Mouse (Mus musculus) intestine, embryonic 16.5 days (tissue): ENCODE data around the gene Kcnj5. TPM values are rescaled to one million over a fixed set of nuclear protein-coding genes. Genes with fewer than 3 reads are reported as not detected.
A peak's percentile ranks its signal among the peaks of the same experiment; 100 is the strongest.

ENCODE experiments used
- ATAC-seq: fragments of 200-750 bp; cut with Nextera tagmentation; 2 replicates; pipeline ENCODE4 v1.8.0; 2017; ENCODE audit warnings: moderate TSS enrichment, moderate library complexity
- H3K27ac ChIP-seq: fragments of 300-500 bp; sonication (generic); 2 replicates; pipeline ENCODE4 v1.5.1; 2014; ENCODE audit warnings: mild to moderate bottlenecking, low read length
- H3K27me3 ChIP-seq: fragments of 300-500 bp; sonication (generic); replicated peaks from 2 replicates; pipeline ENCODE4 v1.6.1; 2014; ENCODE audit warnings: low read length, control low read depth, mixed read lengths; ENCODE audit not compliant: control insufficient read depth, insufficient read depth
- H3K36me3 ChIP-seq: fragments of 300-500 bp; sonication (generic); 2 replicates; pipeline ENCODE4 v1.6.1; 2014; ENCODE audit warnings: low read length, control low read depth; ENCODE audit not compliant: control insufficient read depth, insufficient read depth
- H3K4me1 ChIP-seq: fragments of 300-500 bp; sonication (generic); 2 replicates; pipeline ENCODE4 v1.6.1; 2014; ENCODE audit warnings: low read length, control low read depth, mixed read lengths; ENCODE audit not compliant: control insufficient read depth, insufficient read depth
- H3K4me2 ChIP-seq: fragments of 300-500 bp; sonication (generic); 2 replicates; pipeline ENCODE4 v1.6.1; 2014; ENCODE audit warnings: low read depth, low read length, control low read depth
- H3K4me3 ChIP-seq: fragments of 300-500 bp; sonication (generic); 2 replicates; pipeline ENCODE4 v1.5.1; 2014; ENCODE audit warnings: mild to moderate bottlenecking, low read length
- H3K9ac ChIP-seq: fragments of 300-500 bp; sonication (generic); 2 replicates; pipeline ENCODE4 v1.6.1; 2014; ENCODE audit warnings: low read depth, low read length
- H3K9me3 ChIP-seq: fragments of 300-500 bp; sonication (generic); 2 replicates; pipeline ENCODE4 v1.6.1; 2016; ENCODE audit warnings: low read length, control low read depth; ENCODE audit not compliant: control insufficient read depth
- WGBS: fragments of 180-500 bp; shearing (Covaris S2); extraction: QIAGEN DNeasy Blood & Tissue Kit; methylation state at CpG from one replicate; pipeline ENCODE4 v1.1.7; 2014; 5-methylcytosine and 5-hydroxymethylcytosine counted together
- polyA plus RNA-seq: library from polyadenylated mRNA; unstranded; fragments of >200 nt; fragmentation: Nextera tagmentation; extraction: Ambion mirVana; gene quantifications from 2 replicates; pipeline ENCODE4 v1.2.1, GENCODE M21; 2015

The Kcnj5 gene
- polyA plus RNA-seq, 1 experiment from 2014 or later: 0.15 TPM

GRCm38 (mm10) chr9:32335389-32336150 lies 8.6 kb downstream of the Kcnj5 start:
- H3K4me2 ChIP-seq: no peak overlapping the region
- H3K4me1 ChIP-seq: no peaks in the 10 kb centered on the region
- H3K27ac ChIP-seq: no peak overlapping the region
- H3K9ac ChIP-seq: no peak overlapping the region
- ATAC-seq: peak; percentile 69
- no peaks in the 10 kb centered on the region for H3K36me3 ChIP-seq
- no peaks in the 10 kb centered on the region for H3K9me3 ChIP-seq
- WGBS: 60% methylated on average over 13 of the region's 13 CpGs
- H3K27me3 ChIP-seq: no peaks in the 10 kb centered on the region
- H3K4me3 ChIP-seq: no peak overlapping the region

GRCm38 (mm10) chr9:32331162-32331561 lies 13.0 kb downstream of the Kcnj5 start:
- no peaks in the 10 kb centered on the region for H3K9me3 ChIP-seq
- no peaks in the 10 kb centered on the region for H3K36me3 ChIP-seq
- no peak overlapping the region for H3K4me2 ChIP-seq
- no peak overlapping the region for H3K27ac ChIP-seq
- no peaks in the 10 kb centered on the region for H3K27me3 ChIP-seq
- 72% methylated on average over 5 of the region's 5 CpGs for WGBS
- H3K9ac ChIP-seq: no peak overlapping the region
- ATAC-seq: no peak
- no peak overlapping the region for H3K4me3 ChIP-seq
- H3K4me1 ChIP-seq: no peaks in the 10 kb centered on the region

GRCm38 (mm10) chr9:32328777-32329176 lies 15.4 kb downstream of the Kcnj5 start:
- Histone ChIP-seq H3K9me3 (no peaks in the 10 kb centered on the region), H3K27ac (no peak overlapping the region), H3K9ac (no peak overlapping the region), H3K36me3 (no peaks in the 10 kb centered on the region), H3K4me2 (no peak overlapping the region), H3K27me3 (no peaks in the 10 kb centered on the region), H3K4me1 (no peaks in the 10 kb centered on the region), H3K4me3 (no peak overlapping the region)
- ATAC-seq: no peak
- 84% methylated on average over 4 of the region's 4 CpGs for WGBS

GRCm38 (mm10) chr9:32323610-32324009 lies 20.5 kb downstream of the Kcnj5 start:
- H3K27me3 ChIP-seq: no peaks in the 10 kb centered on the region
- H3K4me2 ChIP-seq: no peak overlapping the region
- no peak for ATAC-seq
- no peak overlapping the region for H3K27ac ChIP-seq
- H3K4me3 ChIP-seq: no peak overlapping the region
- 65% methylated on average over 7 of the region's 7 CpGs for WGBS
- peaks cover 8% of the 10 kb centered on the region; the same call in 1 of the 2 replicates for H3K4me1 ChIP-seq
- no peak overlapping the region for H3K9ac ChIP-seq
- H3K9me3 ChIP-seq: no peaks in the 10 kb centered on the region
- no peaks in the 10 kb centered on the region for H3K36me3 ChIP-seq

GRCm38 (mm10) chr9:32320167-32320566 lies 24.0 kb downstream of the Kcnj5 start:
- WGBS: 47% methylated on average over 3 of the region's 3 CpGs
- H3K9me3 ChIP-seq: no peaks in the 10 kb centered on the region
- peak; percentile 71 for ATAC-seq
- H3K4me3 ChIP-seq: no peak overlapping the region
- peaks cover 8% of the 10 kb centered on the region; the same call in 1 of the 2 replicates for H3K4me1 ChIP-seq
- no peaks in the 10 kb centered on the region for H3K27me3 ChIP-seq
- H3K4me2 ChIP-seq: no peak overlapping the region
- no peaks in the 10 kb centered on the region for H3K36me3 ChIP-seq
- no peak overlapping the region for H3K9ac ChIP-seq
- peak overlapping the region; percentile 44; the same call in 1 of the 2 replicates for H3K27ac ChIP-seq

- H3K27me3 ChIP-seq: no peaks in the 10 kb centered on the region
- WGBS: 90% methylated on average over 3 of the region's 3 CpGs
- H3K9me3 ChIP-seq: no peaks in the 10 kb centered on the region
- ATAC-seq: no peak
- no peak overlapping the region for H3K4me3 ChIP-seq
- H3K4me1 ChIP-seq: peaks cover 13% of the 10 kb centered on the region
- no peak overlapping the region for H3K4me2 ChIP-seq
- H3K36me3 ChIP-seq: no peaks in the 10 kb centered on the region
- no peak overlapping the region for H3K27ac ChIP-seq
- no peak overlapping the region for H3K9ac ChIP-seq
Measured at GRCm38 (mm10) chr9:32315999-32316398, 28.2 kb downstream of the Kcnj5 start.

GRCm38 (mm10) chr9:32314071-32314470 lies 30.1 kb downstream of the Kcnj5 start:
- H3K4me1 ChIP-seq: peaks cover 5% of the 10 kb centered on the region; the same call in 1 of the 2 replicates
- H3K9ac ChIP-seq: no peak overlapping the region
- 79% methylated on average over 3 of the region's 3 CpGs for WGBS
- no peaks in the 10 kb centered on the region for H3K9me3 ChIP-seq
- no peak overlapping the region for H3K4me2 ChIP-seq
- H3K27me3 ChIP-seq: no peaks in the 10 kb centered on the region
- H3K36me3 ChIP-seq: no peaks in the 10 kb centered on the region
- no peak overlapping the region for H3K4me3 ChIP-seq
- ATAC-seq: no peak
- no peak overlapping the region for H3K27ac ChIP-seq

GRCm38 (mm10) chr9:32312208-32312607 lies 31.9 kb downstream of the Kcnj5 start:
- Histone ChIP-seq H3K27me3 (no peaks in the 10 kb centered on the region), H3K9ac (no peak overlapping the region), H3K4me3 (no peak overlapping the region), H3K27ac (no peak overlapping the region), H3K4me2 (no peak overlapping the region), H3K9me3 (no peaks in the 10 kb centered on the region), H3K36me3 (no peaks in the 10 kb centered on the region), H3K4me1 (peaks cover 5% of the 10 kb centered on the region; the same call in 1 of the 2 replicates)
- no peak for ATAC-seq
- WGBS: 51% methylated on average over 4 of the region's 4 CpGs

GRCm38 (mm10) chr9:32311786-32312185 lies 32.4 kb downstream of the Kcnj5 start:
- H3K9ac ChIP-seq: no peak overlapping the region
- no peaks in the 10 kb centered on the region for H3K36me3 ChIP-seq
- no peak overlapping the region for H3K4me2 ChIP-seq
- no peak overlapping the region for H3K27ac ChIP-seq
- peaks cover 5% of the 10 kb centered on the region; the same call in 1 of the 2 replicates for H3K4me1 ChIP-seq
- no peaks in the 10 kb centered on the region for H3K9me3 ChIP-seq
- no peaks in the 10 kb centered on the region for H3K27me3 ChIP-seq
- no peak overlapping the region for H3K4me3 ChIP-seq
- ATAC-seq: no peak
- 28% methylated on average over 14 of the region's 14 CpGs for WGBS
